Mouse (Mus musculus): ENCODE data around the gene Smyd1. TPM values are rescaled to one million over a fixed set of nuclear protein-coding genes. Genes with fewer than 3 reads are reported as not detected.

Smyd1 gene
- polyA plus RNA-seq, 1 experiment from 2014 or later, result 5.3 TPM

GRCm38 (mm10) chr6:71197636-71198535, 124.1 kb downstream of the Smyd1 start:
- H3K27ac ChIP-seq (ENCODE audit: low read length), result no peak overlapping the region
- no peaks in the 10 kb centered on the region for H3K9me3 ChIP-seq (replicated peaks; ENCODE audit: control insufficient read depth, low read length)
- H3K4me2 ChIP-seq (ENCODE audit: low read depth, low read length), result no peak overlapping the region
- no peaks in the 10 kb centered on the region for H3K27me3 ChIP-seq (ENCODE audit: control insufficient read depth, insufficient read depth, low read length)
- no peaks in the 10 kb centered on the region for H3K4me1 ChIP-seq (ENCODE audit: control insufficient read depth, insufficient read depth, low read length)
- no peak overlapping the region for H3K9ac ChIP-seq (ENCODE audit: low read length)
- H3K4me3 ChIP-seq (replicated peaks; ENCODE audit: low read length), result no peak overlapping the region
- ATAC-seq (ENCODE audit: insufficient read depth, low FRiP score), result no peak
- no peaks in the 10 kb centered on the region for H3K36me3 ChIP-seq (ENCODE audit: control insufficient read depth, insufficient read depth, low read length)
- 73% methylated on average over 13 of the region's 13 CpGs for WGBS

- Histone ChIP-seq H3K9me3 (replicated peaks; ENCODE audit: control insufficient read depth, low read length) (no peaks in the 10 kb centered on the region), H3K27ac (ENCODE audit: low read length) (no peak overlapping the region), H3K4me3 (replicated peaks; ENCODE audit: low read length) (no peak overlapping the region), H3K36me3 (ENCODE audit: control insufficient read depth, insufficient read depth, low read length) (no peaks in the 10 kb centered on the region), H3K4me2 (ENCODE audit: low read depth, low read length) (no peak overlapping the region), H3K9ac (ENCODE audit: low read length) (no peak overlapping the region), H3K4me1 (ENCODE audit: control insufficient read depth, insufficient read depth, low read length) (no peaks in the 10 kb centered on the region), H3K27me3 (ENCODE audit: control insufficient read depth, insufficient read depth, low read length) (no peaks in the 10 kb centered on the region)
- ATAC-seq (ENCODE audit: insufficient read depth, low FRiP score), result no peak
These were observed 125.9 kb downstream of the Smyd1 start for GRCm38 (mm10) chr6:71196107-71196506.

GRCm38 (mm10) chr6:71193151-71193740, 128.8 kb downstream of the Smyd1 start:
- Histone ChIP-seq H3K9ac (ENCODE audit: low read length) (no peak overlapping the region), H3K4me1 (ENCODE audit: control insufficient read depth, insufficient read depth, low read length) (no peaks in the 10 kb centered on the region), H3K4me2 (ENCODE audit: low read depth, low read length) (no peak overlapping the region), H3K9me3 (replicated peaks; ENCODE audit: control insufficient read depth, low read length) (no peaks in the 10 kb centered on the region), H3K4me3 (replicated peaks; ENCODE audit: low read length) (no peak overlapping the region), H3K27ac (ENCODE audit: low read length) (no peak overlapping the region), H3K36me3 (ENCODE audit: control insufficient read depth, insufficient read depth, low read length) (no peaks in the 10 kb centered on the region), H3K27me3 (ENCODE audit: control insufficient read depth, insufficient read depth, low read length) (no peaks in the 10 kb centered on the region)
- 79% methylated on average over 6 of the region's 6 CpGs for WGBS
- ATAC-seq (ENCODE audit: insufficient read depth, low FRiP score), result no peak

- Histone ChIP-seq H3K4me1 (ENCODE audit: control insufficient read depth, insufficient read depth, low read length) (no peaks in the 10 kb centered on the region), H3K4me3 (replicated peaks; ENCODE audit: low read length) (no peak overlapping the region), H3K4me2 (ENCODE audit: low read depth, low read length) (no peak overlapping the region), H3K9ac (ENCODE audit: low read length) (no peak overlapping the region), H3K9me3 (replicated peaks; ENCODE audit: control insufficient read depth, low read length) (no peaks in the 10 kb centered on the region), H3K36me3 (ENCODE audit: control insufficient read depth, insufficient read depth, low read length) (no peaks in the 10 kb centered on the region), H3K27me3 (ENCODE audit: control insufficient read depth, insufficient read depth, low read length) (no peaks in the 10 kb centered on the region), H3K27ac (ENCODE audit: low read length) (no peak overlapping the region)
- no peak for ATAC-seq (ENCODE audit: insufficient read depth, low FRiP score)
- WGBS, result 78% methylated on average over 2 of the region's 2 CpGs
These were observed 131.5 kb downstream of the Smyd1 start for GRCm38 (mm10) chr6:71190501-71190900.

- Histone ChIP-seq H3K9ac (ENCODE audit: low read length) (no peak overlapping the region), H3K4me2 (ENCODE audit: low read depth, low read length) (no peak overlapping the region), H3K27me3 (ENCODE audit: control insufficient read depth, insufficient read depth, low read length) (no peaks in the 10 kb centered on the region), H3K36me3 (ENCODE audit: control insufficient read depth, insufficient read depth, low read length) (no peaks in the 10 kb centered on the region), H3K4me3 (replicated peaks; ENCODE audit: low read length) (no peak overlapping the region), H3K4me1 (ENCODE audit: control insufficient read depth, insufficient read depth, low read length) (no peaks in the 10 kb centered on the region), H3K27ac (ENCODE audit: low read length) (no peak overlapping the region), H3K9me3 (replicated peaks; ENCODE audit: control insufficient read depth, low read length) (no peaks in the 10 kb centered on the region)
- 41% methylated on average over 1 of the region's 1 CpGs for whole genome bisulfite sequencing
- no peak for ATAC-seq (ENCODE audit: insufficient read depth, low FRiP score)
These were observed 132.5 kb downstream of the Smyd1 start for GRCm38 (mm10) chr6:71189578-71189977.

- ATAC-seq (ENCODE audit: insufficient read depth, low FRiP score), result no peak
- 68% methylated on average over 7 of the region's 7 CpGs for WGBS
- Histone ChIP-seq H3K4me3 (replicated peaks; ENCODE audit: low read length) (no peak overlapping the region), H3K27ac (ENCODE audit: low read length) (no peak overlapping the region), H3K4me1 (ENCODE audit: control insufficient read depth, insufficient read depth, low read length) (no peaks in the 10 kb centered on the region), H3K9me3 (replicated peaks; ENCODE audit: control insufficient read depth, low read length) (no peaks in the 10 kb centered on the region), H3K4me2 (ENCODE audit: low read depth, low read length) (no peak overlapping the region), H3K27me3 (ENCODE audit: control insufficient read depth, insufficient read depth, low read length) (no peaks in the 10 kb centered on the region), H3K9ac (ENCODE audit: low read length) (no peak overlapping the region), H3K36me3 (ENCODE audit: control insufficient read depth, insufficient read depth, low read length) (no peaks in the 10 kb centered on the region)
These were observed 137.0 kb downstream of the Smyd1 start for GRCm38 (mm10) chr6:71184941-71185604.

GRCm38 (mm10) chr6:71180596-71180995, 141.4 kb downstream of the Smyd1 start:
- WGBS, result 80% methylated on average over 1 of the region's 1 CpGs
- Histone ChIP-seq H3K9me3 (replicated peaks; ENCODE audit: control insufficient read depth, low read length) (no peaks in the 10 kb centered on the region), H3K36me3 (ENCODE audit: control insufficient read depth, insufficient read depth, low read length) (no peaks in the 10 kb centered on the region), H3K27ac (ENCODE audit: low read length) (no peak overlapping the region), H3K4me3 (replicated peaks; ENCODE audit: low read length) (no peak overlapping the region), H3K4me2 (ENCODE audit: low read depth, low read length) (no peak overlapping the region), H3K9ac (ENCODE audit: low read length) (no peak overlapping the region), H3K27me3 (ENCODE audit: control insufficient read depth, insufficient read depth, low read length) (no peaks in the 10 kb centered on the region), H3K4me1 (ENCODE audit: control insufficient read depth, insufficient read depth, low read length) (no peaks in the 10 kb centered on the region)
- ATAC-seq (ENCODE audit: insufficient read depth, low FRiP score), result no peak

GRCm38 (mm10) chr6:71172812-71173580, 149.0 kb downstream of the Smyd1 start:
- 80% methylated on average over 10 of the region's 10 CpGs for WGBS
- no peak for ATAC-seq (ENCODE audit: insufficient read depth, low FRiP score)
- no peak overlapping the region for H3K4me3 ChIP-seq (replicated peaks; ENCODE audit: low read length)
- no peaks in the 10 kb centered on the region for H3K9me3 ChIP-seq (replicated peaks; ENCODE audit: control insufficient read depth, low read length)
- H3K27me3 ChIP-seq (ENCODE audit: control insufficient read depth, insufficient read depth, low read length), result no peaks in the 10 kb centered on the region
- no peaks in the 10 kb centered on the region for H3K36me3 ChIP-seq (ENCODE audit: control insufficient read depth, insufficient read depth, low read length)
- no peaks in the 10 kb centered on the region for H3K4me1 ChIP-seq (ENCODE audit: control insufficient read depth, insufficient read depth, low read length)
- H3K4me2 ChIP-seq (ENCODE audit: low read depth, low read length), result no peak overlapping the region
- no peak overlapping the region for H3K27ac ChIP-seq (ENCODE audit: low read length)
- no peak overlapping the region for H3K9ac ChIP-seq (ENCODE audit: low read length)
